22 mouse cellular contexts compared by ENCODE assay signal in the genomic region with DNA sequence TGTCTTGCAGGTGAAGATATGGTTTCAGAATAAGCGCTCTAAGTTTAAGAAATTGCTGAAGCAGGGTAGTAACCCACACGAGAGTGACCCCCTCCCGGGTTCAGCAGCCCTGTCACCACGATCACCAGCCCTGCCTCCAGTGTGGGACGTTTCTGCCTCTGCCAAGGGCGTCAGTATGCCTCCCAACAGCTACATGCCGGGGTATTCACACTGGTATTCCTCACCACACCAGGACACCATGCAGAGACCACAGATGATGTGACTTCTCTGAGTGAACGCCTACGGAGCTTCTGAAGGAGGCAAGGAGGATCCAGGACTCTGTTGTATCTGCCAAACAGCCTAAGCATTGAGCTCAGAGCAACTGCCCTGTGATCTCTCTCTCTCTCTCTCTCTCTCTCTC. TPM values are rescaled to one million over a fixed set of nuclear protein-coding genes. Genes with fewer than 3 reads are reported as not detected.
DNase-seq lines count a peak whose midpoint lies in the region; ATAC-seq and TF ChIP-seq lines count a peak whose summit lies in the region.
"Had no signal": no experiment of that assay in that cellular context is flagged by ENCODE, and none has a peak within 500 bp of the region (broad histone marks: within the 10 kb centered on the region; RNA-seq: fewer than 3 reads in every experiment).

No protein-coding gene starts in this region.

- H3K4me2 ChIP-seq in forebrain, embryonic 12.5 days, result peak overlapping the region; percentile 76
- no peak overlapping the region for H3K4me2 ChIP-seq in midbrain, embryonic 12.5 days (replicated peaks)
- H3K4me2 ChIP-seq: embryonic facial prominence, embryonic 15.5 days; hindbrain, embryonic 12.5 days; limb, embryonic 12.5 days; liver, embryonic 15.5 days had no signal

- TF ChIP-seq CTCF in brain, embryonic 14.5 days (IDR thresholded peaks at IDR 0.05; ENCODE audit: borderline replicate concordance, extremely low read depth, insufficient read depth, insufficient read length), result no peak

- peaks cover 83% of the 10 kb centered on the region for H3K27me3 ChIP-seq in forebrain, embryonic 12.5 days
- peaks cover 88% of the 10 kb centered on the region for H3K27me3 ChIP-seq in midbrain, embryonic 12.5 days

- no peak for ATAC-seq in forebrain, embryonic 12.5 days (ENCODE audit: low FRiP score)
- no peak for ATAC-seq in midbrain, embryonic 12.5 days (ENCODE audit: low FRiP score, low read depth)
- no peak for ATAC-seq in cerebellum, adult (ENCODE audit: insufficient number of reproducible peaks, low FRiP score, low TSS enrichment)

- peak overlapping the region; percentile 59 for H3K9ac ChIP-seq in forebrain, embryonic 12.5 days
- no peak overlapping the region for H3K9ac ChIP-seq in midbrain, embryonic 12.5 days (replicated peaks)
- H3K9ac ChIP-seq: embryonic facial prominence, embryonic 15.5 days; hindbrain, embryonic 12.5 days; limb, embryonic 12.5 days; liver, embryonic 15.5 days had no signal

- peak overlapping the region; percentile 84 for H3K27ac ChIP-seq in forebrain, embryonic 12.5 days
- H3K27ac ChIP-seq in midbrain, embryonic 12.5 days (replicated peaks), result no peak overlapping the region
- H3K27ac ChIP-seq: embryonic facial prominence, embryonic 15.5 days; hindbrain, embryonic 12.5 days; limb, embryonic 12.5 days; liver, embryonic 15.5 days had no signal

- H3K9me3 ChIP-seq in forebrain, embryonic 12.5 days, result no peaks in the 10 kb centered on the region
- H3K9me3 ChIP-seq in midbrain, embryonic 12.5 days, result no peaks in the 10 kb centered on the region
- H3K9me3 ChIP-seq: embryonic facial prominence, embryonic 15.5 days; hindbrain, embryonic 12.5 days; limb, embryonic 12.5 days; liver, embryonic 15.5 days; megakaryocyte, embryonic 14.5 days had no signal

- WGBS in forebrain, embryonic 12.5 days, result 4% methylated on average over 9 of the region's 9 CpGs
- under 1% methylated on average over 9 of the region's 9 CpGs for WGBS in midbrain, embryonic 12.5 days

- H3K4me3 ChIP-seq in forebrain, embryonic 12.5 days (replicated peaks), result peak overlapping the region; percentile 59
- 0 out of 2 replicates have a peak overlapping the region, but pooled peaks have one; percentile 3 for H3K4me3 ChIP-seq in midbrain, embryonic 12.5 days
- H3K4me3 ChIP-seq: embryonic facial prominence, embryonic 15.5 days; hindbrain, embryonic 12.5 days; limb, embryonic 12.5 days; liver, embryonic 15.5 days; megakaryocyte, embryonic 14.5 days had no signal

- H3K4me1 ChIP-seq in forebrain, embryonic 12.5 days, result peaks cover 20% of the 10 kb centered on the region
- H3K4me1 ChIP-seq in midbrain, embryonic 12.5 days, result peaks cover 11% of the 10 kb centered on the region; the same call in 1 of the 2 replicates

- H3K36me3 ChIP-seq in forebrain, embryonic 12.5 days (replicated peaks), result no peaks in the 10 kb centered on the region
- no peaks in the 10 kb centered on the region for H3K36me3 ChIP-seq in midbrain, embryonic 12.5 days
- H3K36me3 ChIP-seq: embryonic facial prominence, embryonic 15.5 days; hindbrain, embryonic 12.5 days; limb, embryonic 12.5 days; liver, embryonic 15.5 days had no signal

- peak; percentile 55 for DNase-seq in brain, embryonic 14.5 days (ENCODE audit: low read depth)
- peak; percentile 22 for DNase-seq in embryo, embryonic 11 days
- DNase-seq in frontal cortex, postnatal 25 days (ENCODE audit: low spot score in 2 of 2), result no peak
- no peak for DNase-seq in layer of hippocampus, postnatal 36 days
- DNase-seq: adrenal gland, adult 2 months; cerebellum, adult 2 months; kidney, adult 11 months; kidney, postnatal 25 days; lung, postnatal 10 days; thymus, adult 18-20 months had no signal

- no peak for TF ChIP-seq POLR2A in brain, embryonic 14.5 days (IDR thresholded peaks at IDR 0.05; ENCODE audit: borderline replicate concordance, extremely low read depth, insufficient read depth, insufficient read length, poor library complexity, severe bottlenecking)

RNA-seq across cellular contexts. Expression of a gene that starts 3.9 kb away (rescaled TPM):
- 13.2 and 22.9 TPM in 2 replicates for polyA plus RNA-seq in brain, embryonic 14.5 days (2012; rRNA removed)
- polyA plus RNA-seq in forebrain, embryonic 12.5 days (2016; fragmentation: Nextera tagmentation; extraction: Ambion mirVana), result 10.1 and 15.7 TPM in 2 replicates
- 2.6 and 3.5 TPM in 2 replicates for polyA plus RNA-seq in midbrain, embryonic 12.5 days (2016; fragmentation: Nextera tagmentation; extraction: Ambion mirVana)
- 1 to 10 TPM; 5.6 to 9.3 TPM for total RNA-seq in layer of hippocampus, postnatal 36 days (2021)
- total RNA-seq: adrenal gland, adult 2 months; ES-E14; gastrocnemius, postnatal 4 days had no signal
- polyA plus RNA-seq: adrenal gland, adult 2 months; C2C12; cerebellum, adult 2 months; heart, embryonic 14.5 days; liver, embryonic 15.5 days had no signal

RNA-seq across cellular contexts. Expression of a gene that starts 14.9 kb away (rescaled TPM):
- 15.5 and 20.4 TPM in 2 replicates for polyA plus RNA-seq in brain, embryonic 14.5 days (2012; rRNA removed)
- 68.0 and 102 TPM in 2 replicates for polyA plus RNA-seq in forebrain, embryonic 12.5 days (2016; fragmentation: Nextera tagmentation; extraction: Ambion mirVana)
- polyA plus RNA-seq in midbrain, embryonic 12.5 days (2016; fragmentation: Nextera tagmentation; extraction: Ambion mirVana), result 16.1 and 22.3 TPM in 2 replicates
- 1 to 10 TPM; 4.7 to 5.8 TPM for total RNA-seq in layer of hippocampus, postnatal 36 days (2021)
- total RNA-seq: ES-E14 had no signal
- polyA plus RNA-seq: C2C12; cerebellum, adult 2 months; liver, embryonic 15.5 days had no signal

Comparison
In these comparisons a context has a peak if more than half of its experiments do, and no peak if none do; other contexts are left out.
1. DNase-seq: peak in brain, embryonic 14.5 days (single experiment) and embryo, embryonic 11 days (single experiment); none in frontal cortex, postnatal 25 days (0 of 2) and layer of hippocampus, postnatal 36 days (0 of 2).